Mouse (Mus musculus): Measurements from ENCODE around the gene 4930438A08Rik.

4930438A08Rik gene

GRCm38 (mm10) chr11:58238840-58239791 is 35.5 kb upstream of the 4930438A08Rik start:
- Histone ChIP-seq H3K9me3 (ENCODE audit: low read length) (no peaks in the 10 kb centered on the region), H3K4me1 (replicated peaks; ENCODE audit: low read depth, low read length) (peaks cover 5% of the 10 kb centered on the region), H3K36me3 (ENCODE audit: insufficient read depth, low read length) (no peaks in the 10 kb centered on the region), H3K27me3 (ENCODE audit: insufficient read depth, low read length) (no peaks in the 10 kb centered on the region; the same call in 1 of the 2 replicates), H3K4me3 (replicated peaks; ENCODE audit: low read length) (peak overlapping the region; percentile 77)
- TF ChIP-seq NANOG (IDR thresholded peaks at IDR 0.05; ENCODE audit: borderline replicate concordance, low read length) (no peak), CTCF (conservative IDR thresholded peaks at IDR 0.05; ENCODE audit: low read length) (no peak), POU5F1 (IDR thresholded peaks at IDR 0.05; ENCODE audit: borderline replicate concordance, low read length) (no peak)

GRCm38 (mm10) chr11:58247294-58247693 is 27.3 kb upstream of the 4930438A08Rik start:
- no peaks in the 10 kb centered on the region for H3K27me3 ChIP-seq (ENCODE audit: insufficient read depth, low read length)
- no peaks in the 10 kb centered on the region for H3K36me3 ChIP-seq (ENCODE audit: insufficient read depth, low read length)
- H3K4me1 ChIP-seq (replicated peaks; ENCODE audit: low read depth, low read length): no peaks in the 10 kb centered on the region
- peaks cover 8% of the 10 kb centered on the region for H3K9me3 ChIP-seq (ENCODE audit: low read length)
- no peak overlapping the region for H3K4me3 ChIP-seq (replicated peaks; ENCODE audit: low read length)
- TF ChIP-seq NANOG (IDR thresholded peaks at IDR 0.05; ENCODE audit: borderline replicate concordance, low read length) (no peak), POU5F1 (IDR thresholded peaks at IDR 0.05; ENCODE audit: borderline replicate concordance, low read length) (no peak), CTCF (conservative IDR thresholded peaks at IDR 0.05; ENCODE audit: low read length) (no peak)

DNA sequence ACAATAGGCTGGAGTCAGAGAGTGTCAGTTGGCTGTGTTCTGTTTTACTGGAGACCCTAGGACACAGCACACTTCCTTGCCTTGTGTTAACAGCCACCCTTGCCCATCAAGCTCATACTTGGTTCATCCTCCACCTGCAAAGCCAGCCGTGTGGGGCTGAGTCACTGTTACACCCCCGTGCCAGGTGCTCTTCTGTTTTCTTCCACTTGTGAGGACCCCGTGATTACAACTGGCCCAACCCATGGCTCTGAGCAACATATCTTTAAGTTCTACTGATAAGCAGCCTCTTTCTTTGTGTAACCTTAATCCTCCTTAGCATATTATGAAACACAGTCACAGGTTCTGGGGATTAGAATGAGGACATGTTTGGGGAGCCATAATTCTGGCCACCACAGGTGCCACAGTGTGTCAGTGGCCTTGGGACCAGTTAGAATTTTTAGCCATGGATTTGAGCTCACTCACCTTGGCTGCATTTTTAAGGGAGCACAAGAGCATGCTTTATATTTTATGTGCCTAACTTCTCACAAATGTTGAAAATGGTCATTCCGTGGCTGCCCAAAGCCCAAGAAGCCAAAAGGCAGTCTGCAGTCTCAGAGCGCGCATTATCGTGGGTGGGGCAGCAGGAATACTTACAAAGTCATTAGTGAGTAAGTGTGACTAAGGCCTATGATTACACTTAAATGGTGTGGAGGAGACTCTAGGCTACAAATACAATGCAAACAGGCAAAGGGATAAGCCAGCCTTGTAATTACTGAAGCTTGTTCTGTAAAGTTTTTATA is 25.2 kb upstream of the 4930438A08Rik start:
- Histone ChIP-seq H3K4me3 (replicated peaks; ENCODE audit: low read length) (no peak overlapping the region), H3K27me3 (ENCODE audit: insufficient read depth, low read length) (no peaks in the 10 kb centered on the region), H3K9me3 (ENCODE audit: low read length) (peaks cover 8% of the 10 kb centered on the region), H3K4me1 (replicated peaks; ENCODE audit: low read depth, low read length) (no peaks in the 10 kb centered on the region), H3K36me3 (ENCODE audit: insufficient read depth, low read length) (no peaks in the 10 kb centered on the region)
- TF ChIP-seq POU5F1 (IDR thresholded peaks at IDR 0.05; ENCODE audit: borderline replicate concordance, low read length) (no peak), NANOG (IDR thresholded peaks at IDR 0.05; ENCODE audit: borderline replicate concordance, low read length) (no peak), CTCF (conservative IDR thresholded peaks at IDR 0.05; ENCODE audit: low read length) (no peak)

DNA sequence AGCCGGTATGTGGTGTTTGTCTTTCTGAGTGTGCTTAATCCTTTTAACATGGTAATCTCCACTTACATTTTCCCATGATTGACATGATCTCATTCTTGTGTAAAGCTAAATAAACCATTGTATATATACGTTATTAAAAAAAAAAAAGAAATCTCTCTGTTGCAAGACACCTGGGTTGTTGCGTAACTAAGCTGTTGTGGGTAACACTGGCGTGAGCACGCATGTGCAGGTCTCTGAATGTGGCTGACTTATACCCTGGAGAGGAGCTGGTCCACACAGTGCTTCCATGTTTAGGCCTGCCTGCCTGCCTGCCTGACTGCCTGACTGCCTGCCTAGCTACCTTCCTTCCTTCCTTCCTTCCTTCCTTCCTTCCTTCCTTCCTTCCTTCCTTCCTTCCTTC is 24.0 kb upstream of the 4930438A08Rik start:
- Histone ChIP-seq H3K9me3 (ENCODE audit: low read length) (peaks cover 8% of the 10 kb centered on the region), H3K27me3 (ENCODE audit: insufficient read depth, low read length) (no peaks in the 10 kb centered on the region), H3K4me1 (replicated peaks; ENCODE audit: low read depth, low read length) (no peaks in the 10 kb centered on the region), H3K36me3 (ENCODE audit: insufficient read depth, low read length) (no peaks in the 10 kb centered on the region), H3K4me3 (replicated peaks; ENCODE audit: low read length) (no peak overlapping the region)
- TF ChIP-seq CTCF (conservative IDR thresholded peaks at IDR 0.05; ENCODE audit: low read length) (no peak), NANOG (IDR thresholded peaks at IDR 0.05; ENCODE audit: borderline replicate concordance, low read length) (no peak), POU5F1 (IDR thresholded peaks at IDR 0.05; ENCODE audit: borderline replicate concordance, low read length) (no peak)

- TF ChIP-seq NANOG (IDR thresholded peaks at IDR 0.05; ENCODE audit: borderline replicate concordance, low read length) (no peak), POU5F1 (IDR thresholded peaks at IDR 0.05; ENCODE audit: borderline replicate concordance, low read length) (no peak), CTCF (conservative IDR thresholded peaks at IDR 0.05; ENCODE audit: low read length) (no peak)
- Histone ChIP-seq H3K27me3 (ENCODE audit: insufficient read depth, low read length) (no peaks in the 10 kb centered on the region), H3K36me3 (ENCODE audit: insufficient read depth, low read length) (no peaks in the 10 kb centered on the region), H3K4me3 (replicated peaks; ENCODE audit: low read length) (no peak overlapping the region), H3K4me1 (replicated peaks; ENCODE audit: low read depth, low read length) (no peaks in the 10 kb centered on the region), H3K9me3 (ENCODE audit: low read length) (no peaks in the 10 kb centered on the region)
Observed at GRCm38 (mm10) chr11:58254411-58254810, 20.2 kb upstream of the 4930438A08Rik start.

GRCm38 (mm10) chr11:58257816-58258215 is 16.8 kb upstream of the 4930438A08Rik start:
- Histone ChIP-seq H3K4me1 (replicated peaks; ENCODE audit: low read depth, low read length) (no peaks in the 10 kb centered on the region), H3K27me3 (ENCODE audit: insufficient read depth, low read length) (no peaks in the 10 kb centered on the region), H3K4me3 (replicated peaks; ENCODE audit: low read length) (no peak overlapping the region), H3K9me3 (ENCODE audit: low read length) (no peaks in the 10 kb centered on the region), H3K36me3 (ENCODE audit: insufficient read depth, low read length) (no peaks in the 10 kb centered on the region)
- no peak for TF ChIP-seq NANOG (IDR thresholded peaks at IDR 0.05; ENCODE audit: borderline replicate concordance, low read length)
- TF ChIP-seq POU5F1 (IDR thresholded peaks at IDR 0.05; ENCODE audit: borderline replicate concordance, low read length): no peak
- TF ChIP-seq CTCF (conservative IDR thresholded peaks at IDR 0.05; ENCODE audit: low read length): no peak

- no peaks in the 10 kb centered on the region for H3K36me3 ChIP-seq (ENCODE audit: insufficient read depth, low read length)
- H3K27me3 ChIP-seq (ENCODE audit: insufficient read depth, low read length): no peaks in the 10 kb centered on the region
- no peak for TF ChIP-seq POU5F1 (IDR thresholded peaks at IDR 0.05; ENCODE audit: borderline replicate concordance, low read length)
- TF ChIP-seq CTCF (conservative IDR thresholded peaks at IDR 0.05; ENCODE audit: low read length): no peak
- no peak for TF ChIP-seq NANOG (IDR thresholded peaks at IDR 0.05; ENCODE audit: borderline replicate concordance, low read length)
- H3K4me1 ChIP-seq (replicated peaks; ENCODE audit: low read depth, low read length): no peaks in the 10 kb centered on the region
- no peaks in the 10 kb centered on the region for H3K9me3 ChIP-seq (ENCODE audit: low read length)
- H3K4me3 ChIP-seq (replicated peaks; ENCODE audit: low read length): no peak overlapping the region
Observed at GRCm38 (mm10) chr11:58260156-58260555, 14.4 kb upstream of the 4930438A08Rik start.

DNA sequence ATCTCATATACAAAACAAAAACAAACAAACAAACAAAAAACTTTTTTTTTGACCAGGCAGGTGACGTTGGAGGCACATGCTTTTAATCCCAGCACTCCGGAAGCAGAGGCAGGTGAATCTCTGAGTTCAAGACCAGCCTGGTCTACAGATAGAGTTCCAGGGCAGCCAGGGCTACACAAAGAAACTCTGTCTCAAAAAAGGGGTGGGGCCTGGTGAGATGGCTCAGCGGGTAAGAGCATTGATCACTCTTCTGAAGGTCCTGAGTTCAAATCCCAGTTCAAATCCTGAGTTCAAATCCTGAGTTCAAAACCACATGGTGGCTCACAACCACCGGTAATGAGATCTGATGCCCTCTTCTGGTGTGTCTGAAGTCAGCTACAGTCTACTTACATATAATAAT is 12.8 kb upstream of the 4930438A08Rik start:
- TF ChIP-seq POU5F1 (IDR thresholded peaks at IDR 0.05; ENCODE audit: borderline replicate concordance, low read length): no peak
- TF ChIP-seq NANOG (IDR thresholded peaks at IDR 0.05; ENCODE audit: borderline replicate concordance, low read length): no peak
- no peak for TF ChIP-seq CTCF (conservative IDR thresholded peaks at IDR 0.05; ENCODE audit: low read length)
- Histone ChIP-seq H3K36me3 (ENCODE audit: insufficient read depth, low read length) (no peaks in the 10 kb centered on the region), H3K9me3 (ENCODE audit: low read length) (no peaks in the 10 kb centered on the region), H3K4me3 (replicated peaks; ENCODE audit: low read length) (no peak overlapping the region), H3K27me3 (ENCODE audit: insufficient read depth, low read length) (no peaks in the 10 kb centered on the region), H3K4me1 (replicated peaks; ENCODE audit: low read depth, low read length) (no peaks in the 10 kb centered on the region)
